Mouse (Mus musculus): ENCODE results near the gene Brsk1. TPM values are rescaled to one million over a fixed set of nuclear protein-coding genes. Genes with fewer than 3 reads are reported as not detected.

The Brsk1 gene
- polyA plus RNA-seq, 1 experiment from 2014 or later: 3.0 TPM

- Histone ChIP-seq H3K27me3 (ENCODE audit: control insufficient read depth, insufficient read depth, low read length) (no peaks in the 10 kb centered on the region), H3K9me3 (ENCODE audit: control insufficient read depth, low read length) (no peaks in the 10 kb centered on the region), H3K9ac (ENCODE audit: low read depth, low read length) (no peak overlapping the region), H3K4me1 (ENCODE audit: control insufficient read depth, insufficient read depth, low read length) (peaks cover 21% of the 10 kb centered on the region), H3K36me3 (ENCODE audit: control insufficient read depth, insufficient read depth, low read length) (peaks cover 29% of the 10 kb centered on the region), H3K4me2 (replicated peaks; ENCODE audit: low read depth, low read length) (no peak overlapping the region), H3K4me3 (ENCODE audit: low read length) (no peak overlapping the region), H3K27ac (ENCODE audit: low read depth, low read length) (no peak overlapping the region)
- 97% methylated on average over 6 of the region's 6 CpGs for WGBS
- no peak for ATAC-seq (ENCODE audit: low FRiP score, low TSS enrichment)
Measured at GRCm38 (mm10) chr7:4744886-4745285, 54.5 kb downstream of the Brsk1 start.

- no peak overlapping the region for H3K4me2 ChIP-seq (replicated peaks; ENCODE audit: low read depth, low read length)
- H3K4me3 ChIP-seq (ENCODE audit: low read length): no peak overlapping the region
- no peak overlapping the region for H3K9ac ChIP-seq (ENCODE audit: low read depth, low read length)
- H3K9me3 ChIP-seq (ENCODE audit: control insufficient read depth, low read length): no peaks in the 10 kb centered on the region
- no peak for ATAC-seq (ENCODE audit: low FRiP score, low TSS enrichment)
- peaks cover 16% of the 10 kb centered on the region for H3K4me1 ChIP-seq (ENCODE audit: control insufficient read depth, insufficient read depth, low read length)
- no peaks in the 10 kb centered on the region for H3K27me3 ChIP-seq (ENCODE audit: control insufficient read depth, insufficient read depth, low read length)
- H3K27ac ChIP-seq (ENCODE audit: low read depth, low read length): no peak overlapping the region
- WGBS: 91% methylated on average over 22 of the region's 22 CpGs
- peaks cover 29% of the 10 kb centered on the region for H3K36me3 ChIP-seq (ENCODE audit: control insufficient read depth, insufficient read depth, low read length)
Measured at GRCm38 (mm10) chr7:4746326-4746980, 56.0 kb downstream of the Brsk1 start.

- Histone ChIP-seq H3K36me3 (ENCODE audit: control insufficient read depth, insufficient read depth, low read length) (peaks cover 25% of the 10 kb centered on the region), H3K4me3 (ENCODE audit: low read length) (no peak overlapping the region), H3K9me3 (ENCODE audit: control insufficient read depth, low read length) (no peaks in the 10 kb centered on the region), H3K27ac (ENCODE audit: low read depth, low read length) (no peak overlapping the region), H3K27me3 (ENCODE audit: control insufficient read depth, insufficient read depth, low read length) (no peaks in the 10 kb centered on the region), H3K9ac (ENCODE audit: low read depth, low read length) (no peak overlapping the region), H3K4me1 (ENCODE audit: control insufficient read depth, insufficient read depth, low read length) (peaks cover 13% of the 10 kb centered on the region; the same call in 1 of the 2 replicates), H3K4me2 (replicated peaks; ENCODE audit: low read depth, low read length) (no peak overlapping the region)
- no peak for ATAC-seq (ENCODE audit: low FRiP score, low TSS enrichment)
- WGBS: 77% methylated on average over 9 of the region's 9 CpGs
Measured at GRCm38 (mm10) chr7:4747156-4747899, 56.9 kb downstream of the Brsk1 start.

- 75% methylated on average over 4 of the region's 4 CpGs for WGBS
Measured at GRCm38 (mm10) chr7:4748321-4748720, 57.9 kb downstream of the Brsk1 start.

GRCm38 (mm10) chr7:4749169-4749568 is 58.8 kb downstream of the Brsk1 start:
- no peak for ATAC-seq (ENCODE audit: low FRiP score, low TSS enrichment)
- Histone ChIP-seq H3K9me3 (ENCODE audit: control insufficient read depth, low read length) (no peaks in the 10 kb centered on the region), H3K27me3 (ENCODE audit: control insufficient read depth, insufficient read depth, low read length) (no peaks in the 10 kb centered on the region), H3K9ac (ENCODE audit: low read depth, low read length) (no peak overlapping the region), H3K4me1 (ENCODE audit: control insufficient read depth, insufficient read depth, low read length) (peaks cover 9% of the 10 kb centered on the region; the same call in 1 of the 2 replicates), H3K4me2 (replicated peaks; ENCODE audit: low read depth, low read length) (no peak overlapping the region), H3K4me3 (ENCODE audit: low read length) (no peak overlapping the region), H3K27ac (ENCODE audit: low read depth, low read length) (no peak overlapping the region), H3K36me3 (ENCODE audit: control insufficient read depth, insufficient read depth, low read length) (peaks cover 18% of the 10 kb centered on the region)
- 89% methylated on average over 2 of the region's 2 CpGs for WGBS

More at GRCm38 (mm10) chr7:4748321-4748720, 57.9 kb downstream of the Brsk1 start:
- H3K9me3 ChIP-seq (ENCODE audit: control insufficient read depth, low read length): no peaks in the 10 kb centered on the region
- H3K27me3 ChIP-seq (ENCODE audit: control insufficient read depth, insufficient read depth, low read length): no peaks in the 10 kb centered on the region
- H3K9ac ChIP-seq (ENCODE audit: low read depth, low read length): no peak overlapping the region
- H3K36me3 ChIP-seq (ENCODE audit: control insufficient read depth, insufficient read depth, low read length): peaks cover 20% of the 10 kb centered on the region
- no peak overlapping the region for H3K4me3 ChIP-seq (ENCODE audit: low read length)
- peaks cover 9% of the 10 kb centered on the region; the same call in 1 of the 2 replicates for H3K4me1 ChIP-seq (ENCODE audit: control insufficient read depth, insufficient read depth, low read length)
- no peak overlapping the region for H3K27ac ChIP-seq (ENCODE audit: low read depth, low read length)
- no peak overlapping the region for H3K4me2 ChIP-seq (replicated peaks; ENCODE audit: low read depth, low read length)
- ATAC-seq (ENCODE audit: low FRiP score, low TSS enrichment): no peak

- H3K4me2 ChIP-seq (replicated peaks; ENCODE audit: low read depth, low read length): peak overlapping the region; percentile 61
- H3K9me3 ChIP-seq (ENCODE audit: control insufficient read depth, low read length): no peaks in the 10 kb centered on the region
- H3K36me3 ChIP-seq (ENCODE audit: control insufficient read depth, insufficient read depth, low read length): no peaks in the 10 kb centered on the region; the same call in 1 of the 2 replicates
- peak overlapping the region; percentile 46 for H3K9ac ChIP-seq (ENCODE audit: low read depth, low read length)
- H3K27me3 ChIP-seq (ENCODE audit: control insufficient read depth, insufficient read depth, low read length): no peaks in the 10 kb centered on the region
- no peak overlapping the region; the same call in 1 of the 2 replicates for H3K27ac ChIP-seq (ENCODE audit: low read depth, low read length)
- ATAC-seq (ENCODE audit: low FRiP score, low TSS enrichment): peak; percentile 83
- H3K4me3 ChIP-seq (ENCODE audit: low read length): peak overlapping the region; percentile 44
- H3K4me1 ChIP-seq (ENCODE audit: control insufficient read depth, insufficient read depth, low read length): peaks cover 9% of the 10 kb centered on the region; the same call in 1 of the 2 replicates
- 2% methylated on average over 30 of the region's 30 CpGs for WGBS
Measured at GRCm38 (mm10) chr7:4751971-4752820, 61.8 kb downstream of the Brsk1 start.

GRCm38 (mm10) chr7:4752821-4753570 is 62.6 kb downstream of the Brsk1 start, which contains the start of gene Cox6b2:
Cox6b2 (minus strand) TSS chr7:4753094.
- Histone ChIP-seq H3K27me3 (ENCODE audit: control insufficient read depth, insufficient read depth, low read length) (no peaks in the 10 kb centered on the region), H3K4me3 (ENCODE audit: low read length) (peak within 1 kb of the TSS; percentile 44), H3K36me3 (ENCODE audit: control insufficient read depth, insufficient read depth, low read length) (no peaks in the 10 kb centered on the region), H3K27ac (ENCODE audit: low read depth, low read length) (peak within 1 kb of the TSS; percentile 65), H3K9me3 (ENCODE audit: control insufficient read depth, low read length) (no peaks in the 10 kb centered on the region), H3K9ac (ENCODE audit: low read depth, low read length) (peak within 1 kb of the TSS; percentile 46), H3K4me2 (replicated peaks; ENCODE audit: low read depth, low read length) (peak within 1 kb of the TSS; percentile 61), H3K4me1 (ENCODE audit: control insufficient read depth, insufficient read depth, low read length) (peaks cover 9% of the 10 kb centered on the region; the same call in 1 of the 2 replicates)
- peak; percentile 94 for ATAC-seq (ENCODE audit: low FRiP score, low TSS enrichment)
- 3% methylated on average over 24 of the region's 24 CpGs for WGBS

GRCm38 (mm10) chr7:4759670-4760069 is 69.3 kb downstream of the Brsk1 start:
- whole genome bisulfite sequencing: 50% methylated on average over 1 of the region's 1 CpGs
- ATAC-seq (ENCODE audit: low FRiP score, low TSS enrichment): no peak

More at GRCm38 (mm10) chr7:4759670-4760069, 69.3 kb downstream of the Brsk1 start:
- H3K4me2 ChIP-seq (replicated peaks; ENCODE audit: low read depth, low read length): no peak overlapping the region
- H3K4me3 ChIP-seq (ENCODE audit: low read length): no peak overlapping the region
- no peaks in the 10 kb centered on the region for H3K4me1 ChIP-seq (ENCODE audit: control insufficient read depth, insufficient read depth, low read length)
- H3K9me3 ChIP-seq (ENCODE audit: control insufficient read depth, low read length): 0 out of 2 replicates have a peak, but pooled peaks cover 3% of the 10 kb centered on the region
- H3K27ac ChIP-seq (ENCODE audit: low read depth, low read length): no peak overlapping the region
- no peaks in the 10 kb centered on the region for H3K27me3 ChIP-seq (ENCODE audit: control insufficient read depth, insufficient read depth, low read length)
- H3K36me3 ChIP-seq (ENCODE audit: control insufficient read depth, insufficient read depth, low read length): no peaks in the 10 kb centered on the region
- H3K9ac ChIP-seq (ENCODE audit: low read depth, low read length): no peak overlapping the region

All from kidney, embryonic 14.5 days (tissue).